Mouse (Mus musculus) MEL (cell line): ENCODE data around the gene Ttc9b. TPM values are rescaled to one million over a fixed set of nuclear protein-coding genes. Genes with fewer than 3 reads are reported as not detected.

Source experiments
- DNase-seq: peaks from one replicate; pipeline ENCODE4 v3.0.0; 2011; ENCODE audit warnings: low read depth, low spot score
- H3K27ac ChIP-seq: 2 replicates; pipeline ENCODE4 v1.5.1; 2012; ENCODE audit warnings: low read depth, mild to moderate bottlenecking, control low read depth, low read length, moderate library complexity; ENCODE audit not compliant: control insufficient read depth
- H3K27me3 ChIP-seq, 2 experiments: fragments of 150-350 bp in 1 of 2; sonication (generic) in 1 of 2; 2 replicates each; pipeline ENCODE4 v1.6.1; 2012; ENCODE audit warnings: low read length in 2 of 2, mild to moderate bottlenecking in 2 of 2, improper control_type of control experiment in 1 of 2, moderate library complexity in 1 of 2; ENCODE audit not compliant: insufficient read depth in 2 of 2, control insufficient read depth in 1 of 2
- H3K36me3 ChIP-seq, 2 experiments: 2 replicates each; pipeline ENCODE4 v1.6.1; 2012 to 2014; ENCODE audit warnings: low read length in 2 of 2, improper control_type of control experiment in 1 of 2, inconsistent platforms in 1 of 2, mild to moderate bottlenecking in 1 of 2; ENCODE audit not compliant: insufficient read depth in 2 of 2, control insufficient read depth in 1 of 2
- H3K4me1 ChIP-seq, 2 experiments: fragments of 150-350 bp in 1 of 2; sonication (generic) in 1 of 2; 2 replicates each; pipeline ENCODE4 v1.6.1; 2012; ENCODE audit warnings: low read length in 2 of 2, improper control_type of control experiment in 1 of 2, mild to moderate bottlenecking in 1 of 2; ENCODE audit not compliant: insufficient read depth in 2 of 2, control insufficient read depth in 1 of 2
- H3K4me3 ChIP-seq, 2 experiments: fragments of 150-350 bp in 1 of 2; sonication (generic) in 1 of 2; 2 replicates each; pipeline ENCODE4 v1.5.1; 2012; ENCODE audit warnings: low read depth in 2 of 2, low read length in 2 of 2, mild to moderate bottlenecking in 2 of 2, moderate library complexity in 2 of 2, control low read depth in 1 of 2, improper control_type of control experiment in 1 of 2; ENCODE audit not compliant: control insufficient read depth in 1 of 2, insufficient read depth in 1 of 2
- H3K79me2 ChIP-seq: 2 replicates; pipeline ENCODE4 v1.6.1; 2012; ENCODE audit warnings: mild to moderate bottlenecking, low read length, moderate library complexity; ENCODE audit not compliant: control insufficient read depth, poor library complexity, insufficient read depth
- H3K9ac ChIP-seq: 2 replicates; pipeline ENCODE4 v1.6.1; 2012; ENCODE audit warnings: low read depth, mild to moderate bottlenecking, control low read depth, low read length, moderate library complexity; ENCODE audit not compliant: control insufficient read depth, poor library complexity, severe bottlenecking
- H3K9me3 ChIP-seq: fragments of 150-350 bp; sonication (generic); replicated peaks from 2 replicates; pipeline ENCODE4 v1.6.1; 2012; ENCODE audit warnings: mild to moderate bottlenecking, low read length, improper control_type of control experiment, moderate library complexity; ENCODE audit not compliant: insufficient read depth
- CHD2 ChIP-seq: IDR thresholded peaks from 2 replicates; pipeline ENCODE4 v1.6.1; 2011; ENCODE audit warnings: low read length, improper control_type of control experiment
- ELF1 ChIP-seq: IDR thresholded peaks from 2 replicates; pipeline ENCODE4 v1.6.1; 2014; ENCODE audit warnings: low read depth, mild to moderate bottlenecking, inconsistent platforms, low read length, improper control_type of control experiment, moderate library complexity
- EP300 ChIP-seq, 2 experiments: IDR thresholded peaks; 2 replicates each; pipeline ENCODE4 v1.6.1; 2011; ENCODE audit warnings: improper control_type of control experiment in 2 of 2, low read length in 2 of 2, low read depth in 1 of 2, mild to moderate bottlenecking in 1 of 2
- GATA1 ChIP-seq: IDR thresholded peaks from 2 replicates; pipeline ENCODE4 v1.6.1; 2011; ENCODE audit warnings: low read depth, low read length, improper control_type of control experiment
- HCFC1 ChIP-seq: IDR thresholded peaks from 2 replicates; pipeline ENCODE4 v1.6.1; 2012; ENCODE audit warnings: low read depth, mild to moderate bottlenecking, inconsistent platforms, low read length, improper control_type of control experiment, moderate library complexity
- KAT2A ChIP-seq: conservative IDR thresholded peaks from 2 replicates; pipeline ENCODE4 v1.6.1; 2012; ENCODE audit warnings: low read depth, low read length, improper control_type of control experiment, inconsistent platforms
- MAFK ChIP-seq: IDR thresholded peaks from 2 replicates; pipeline ENCODE4 v1.6.1; 2011; ENCODE audit warnings: low read depth, mild to moderate bottlenecking, low read length, improper control_type of control experiment, borderline replicate concordance
- MAX ChIP-seq: IDR thresholded peaks from 2 replicates; pipeline ENCODE4 v1.6.1; 2011; ENCODE audit warnings: low read length, improper control_type of control experiment
- MXI1 ChIP-seq: IDR thresholded peaks from 2 replicates; pipeline ENCODE4 v1.6.1; 2011; ENCODE audit warnings: mild to moderate bottlenecking, low read depth, low read length, improper control_type of control experiment
- MYB ChIP-seq: IDR thresholded peaks from 2 replicates; pipeline ENCODE4 v1.6.1; 2011; ENCODE audit warnings: mild to moderate bottlenecking, low read depth, low read length, improper control_type of control experiment
- NELFE ChIP-seq: IDR thresholded peaks from 2 replicates; pipeline ENCODE4 v1.6.1; 2011; ENCODE audit warnings: low read depth, low read length, improper control_type of control experiment
- NRF1 ChIP-seq: IDR thresholded peaks from 2 replicates; pipeline ENCODE4 v1.6.1; 2014; ENCODE audit warnings: low read depth, mild to moderate bottlenecking, inconsistent platforms, low read length, improper control_type of control experiment, moderate library complexity; ENCODE audit not compliant: poor library complexity, insufficient read depth, severe bottlenecking
- POLR2AphosphoS5 ChIP-seq: IDR thresholded peaks from 2 replicates; pipeline ENCODE4 v1.6.1; 2012; ENCODE audit warnings: low read depth, borderline replicate concordance, mild to moderate bottlenecking, inconsistent platforms, low read length, moderate library complexity, mixed read lengths
- RAD21 ChIP-seq: IDR thresholded peaks from 2 replicates; pipeline ENCODE4 v1.6.1; 2011; ENCODE audit warnings: mild to moderate bottlenecking, low read depth, low read length, improper control_type of control experiment
- RCOR1 ChIP-seq: IDR thresholded peaks from 2 replicates; pipeline ENCODE4 v1.6.1; 2012; ENCODE audit warnings: low read depth, mild to moderate bottlenecking, inconsistent platforms, low read length, improper control_type of control experiment
- SMC3 ChIP-seq: IDR thresholded peaks from 2 replicates; pipeline ENCODE4 v1.6.1; 2011; ENCODE audit warnings: low read depth, low read length, improper control_type of control experiment
- TBP ChIP-seq: IDR thresholded peaks from 2 replicates; pipeline ENCODE4 v1.8.0; 2011; ENCODE audit warnings: low read depth, low read length, improper control_type of control experiment
- ZKSCAN1 ChIP-seq: IDR thresholded peaks from 2 replicates; pipeline ENCODE4 v1.6.1; 2012; ENCODE audit warnings: low read depth, mild to moderate bottlenecking, inconsistent platforms, low read length, improper control_type of control experiment, moderate library complexity
- ZNF384 ChIP-seq: IDR thresholded peaks from 2 replicates; pipeline ENCODE4 v1.6.1; 2012; ENCODE audit warnings: low read depth, mild to moderate bottlenecking, inconsistent platforms, low read length, improper control_type of control experiment
- polyA plus RNA-seq, 2 experiments: library from polyadenylated mRNA; stranded (reverse) in 1 of 2; unstranded in 1 of 2; fragments of >175 nt in 1 of 2; fragments of >200 nt in 1 of 2; gene quantifications; 2 replicates each; pipeline versions ENCODE4 v1.2.1 to v1.2.4; 2012; ENCODE audit warnings: low replicate concordance in 2 of 2, low read depth in 1 of 2; ENCODE audit not compliant: insufficient read length in 2 of 2, insufficient read depth in 1 of 2, missing spikeins in 1 of 2
- total RNA-seq: library from RNA; depleted of rRNA; stranded (reverse); fragments of 300-350 nt; gene quantifications from 2 replicates; pipeline ENCODE4 v1.2.3, GENCODE M21; 2012

The Ttc9b gene
- total and polyA plus RNA-seq, 3 experiments = 0.19 TPM; not detected in 1

DNA sequence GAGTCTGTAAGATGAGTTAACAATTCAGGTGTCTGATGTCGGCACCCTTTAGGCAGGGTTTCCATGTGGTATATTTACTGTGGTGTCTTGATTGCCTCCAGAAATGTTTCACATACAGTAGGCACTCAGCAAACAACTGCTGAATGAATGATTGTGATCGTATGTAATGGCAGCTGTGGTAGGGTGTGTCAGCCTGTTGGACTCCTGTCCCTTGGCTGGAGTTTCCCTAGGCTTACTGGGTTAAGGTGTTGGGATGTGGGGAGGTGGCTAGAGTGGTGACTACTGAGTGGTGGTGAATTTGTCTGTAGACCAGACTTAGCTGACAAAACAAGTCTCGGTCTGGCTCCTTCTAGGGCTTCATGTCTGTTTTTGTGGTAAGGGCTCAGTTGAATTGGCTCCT lies 43.3 kb upstream of the Ttc9b start:
- Histone ChIP-seq H3K36me3 (peaks cover 0 to 9% of the 10 kb centered on the region in 2 experiments; a peak in 1 of 4 replicates), H3K9ac (no peak overlapping the region), H3K4me3 (no peak overlapping the region), H3K27ac (no peak overlapping the region), H3K79me2 (no peaks in the 10 kb centered on the region; the same call in 1 of the 2 replicates), H3K4me1 (no peaks in the 10 kb centered on the region), H3K9me3 (no peaks in the 10 kb centered on the region), H3K27me3 (no peaks in the 10 kb centered on the region)
- DNase-seq = no peak
- TF ChIP-seq MAFK = no peak

DNA sequence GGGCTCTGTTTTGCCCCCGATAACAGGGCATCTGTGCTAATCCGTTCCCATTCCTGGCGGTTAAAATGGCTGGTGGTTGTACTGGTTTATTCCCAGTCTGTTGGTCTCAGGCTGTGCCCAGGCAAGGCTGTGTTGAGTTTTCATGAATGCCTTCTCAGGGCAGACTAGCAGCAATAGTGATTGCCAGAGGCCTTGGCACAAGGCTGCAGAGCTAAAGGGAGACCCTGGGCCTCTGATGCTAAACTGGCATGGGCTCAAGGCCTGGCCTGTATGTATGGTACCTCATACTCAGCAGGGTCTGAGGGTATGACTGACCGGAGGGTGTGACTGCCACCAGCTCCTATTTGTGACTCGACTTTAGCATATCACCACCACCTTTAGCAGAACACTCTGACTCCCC lies 42.8 kb upstream of the Ttc9b start:
- no peak for DNase-seq
- Histone ChIP-seq H3K27me3 (no peaks in the 10 kb centered on the region), H3K9me3 (no peaks in the 10 kb centered on the region), H3K9ac (no peak overlapping the region), H3K36me3 (peaks cover 0 to 12% of the 10 kb centered on the region in 2 experiments; a peak in 1 of 4 replicates), H3K4me1 (no peaks in the 10 kb centered on the region), H3K4me3 (no peak overlapping the region), H3K79me2 (no peaks in the 10 kb centered on the region; the same call in 1 of the 2 replicates), H3K27ac (no peak overlapping the region)
- no peak for TF ChIP-seq MXI1
- no peak for TF ChIP-seq POLR2AphosphoS5
- TF ChIP-seq NRF1 = no peak
- TF ChIP-seq RAD21 = no peak
- TF ChIP-seq RCOR1 = no peak
- TF ChIP-seq KAT2A = no peak
- no peak for TF ChIP-seq ZNF384
- no peak for TF ChIP-seq MYB
- TF ChIP-seq NELFE = no peak
- TF ChIP-seq HCFC1 = no peak
- no peak for TF ChIP-seq TBP
- no peak for TF ChIP-seq CHD2
- no peak for TF ChIP-seq GATA1
- no peak for TF ChIP-seq MAX
- no peak for TF ChIP-seq EP300 (IDR thresholded peaks at IDR 0.05; ENCODE audit: low read depth in 1 of 2, low read length in 2 of 2)
- no peak for TF ChIP-seq ELF1
- no peak for TF ChIP-seq ZKSCAN1
- TF ChIP-seq SMC3 = no peak
